Mouse (Mus musculus) myocyte (in vitro differentiated cells): ENCODE results near the gene Ctxn1. TPM values are rescaled to one million over a fixed set of nuclear protein-coding genes. Genes with fewer than 3 reads are reported as not detected.

Experiments used
- H3K27me3 ChIP-seq: one replicate; pipeline ENCODE4 v1.6.1; 2011; ENCODE audit not compliant: control insufficient read depth, insufficient read depth, insufficient read length
- H3K36me3 ChIP-seq: one replicate; pipeline ENCODE4 v1.6.1; 2011; ENCODE audit not compliant: control insufficient read depth, insufficient read depth
- H3K4me2 ChIP-seq: one replicate; pipeline ENCODE4 v1.6.1; 2011; ENCODE audit warnings: low read depth, control low read depth
- H3K4me3 ChIP-seq: one replicate; pipeline ENCODE4 v1.5.1; 2011; ENCODE audit warnings: mild to moderate bottlenecking, control low read depth, moderate library complexity
- H3K79me2 ChIP-seq: one replicate; pipeline ENCODE4 v1.6.1; 2011; ENCODE audit not compliant: control insufficient read depth, insufficient read depth
- H3ac ChIP-seq: one replicate; pipeline ENCODE4 v1.6.1; 2011; ENCODE audit not compliant: control insufficient read depth, insufficient read length
- CEBPB ChIP-seq: IDR thresholded peaks from 2 replicates; pipeline ENCODE4 v1.6.1; 2011; ENCODE audit warnings: mild to moderate bottlenecking, moderate library complexity; ENCODE audit not compliant: poor library complexity, insufficient read depth, severe bottlenecking
- E2F4 ChIP-seq: IDR thresholded peaks from one replicate; pipeline ENCODE4 v1.6.1; 2011; ENCODE audit warnings: mild to moderate bottlenecking, control low read depth, moderate library complexity; ENCODE audit not compliant: insufficient read depth
- MAX ChIP-seq: IDR thresholded peaks from one replicate; pipeline ENCODE4 v1.6.1; 2011; ENCODE audit warnings: low read depth, mild to moderate bottlenecking, control low read depth
- MYOD1 ChIP-seq, 3 experiments: IDR thresholded peaks; one replicate each; pipeline ENCODE4 v1.6.1; 2011; ENCODE audit warnings: control low read depth in 2 of 3, low read depth in 2 of 3, mild to moderate bottlenecking in 2 of 3, moderate library complexity in 1 of 3; ENCODE audit not compliant: insufficient read length in 2 of 3, control insufficient read depth in 1 of 3
- MYOG ChIP-seq, 3 experiments: IDR thresholded peaks; one replicate each; pipeline ENCODE4 v1.6.1; 2011; ENCODE audit warnings: control low read depth in 2 of 3, low read depth in 2 of 3, mild to moderate bottlenecking in 2 of 3; ENCODE audit not compliant: insufficient read length in 2 of 3, control insufficient read depth in 1 of 3, insufficient read depth in 1 of 3
- POLR2A ChIP-seq: IDR thresholded peaks from one replicate; pipeline ENCODE4 v1.6.1; 2011; ENCODE audit warnings: low read depth, mild to moderate bottlenecking, control low read depth, moderate library complexity; ENCODE audit not compliant: insufficient read length
- POLR2AphosphoS2 ChIP-seq: IDR thresholded peaks from one replicate; pipeline ENCODE4 v1.6.1; 2011; ENCODE audit warnings: low read depth, control low read depth; ENCODE audit not compliant: insufficient read length
- REST ChIP-seq: IDR thresholded peaks from one replicate; pipeline ENCODE4 v1.6.1; 2011; ENCODE audit warnings: mild to moderate bottlenecking, control low read depth, moderate library complexity; ENCODE audit not compliant: insufficient read depth, insufficient read length
- SRF ChIP-seq: IDR thresholded peaks from one replicate; pipeline ENCODE4 v1.6.1; 2011; ENCODE audit warnings: low read depth; ENCODE audit not compliant: control insufficient read depth, insufficient read length
- TCF12 ChIP-seq: IDR thresholded peaks from one replicate; pipeline ENCODE4 v1.6.1; 2011; ENCODE audit warnings: mild to moderate bottlenecking, control low read depth; ENCODE audit not compliant: poor library complexity, insufficient read depth, severe bottlenecking
- TCF3 ChIP-seq: IDR thresholded peaks from one replicate; pipeline ENCODE4 v1.6.1; 2011; ENCODE audit warnings: low read depth, control low read depth; ENCODE audit not compliant: insufficient read length
- USF1 ChIP-seq: IDR thresholded peaks from one replicate; pipeline ENCODE4 v1.6.1; 2011; ENCODE audit warnings: low read depth, mild to moderate bottlenecking, control low read depth, moderate library complexity
- polyA plus RNA-seq: library from polyadenylated mRNA; unstranded; fragments of >200 nt; fragmentation: generic; extraction: Trizol; gene quantifications from one replicate; pipeline ENCODE4 v1.2.1, GENCODE M21; 2012; ENCODE audit warnings: missing spikeins

Gene Ctxn1
- polyA plus RNA-seq, 1 experiment = 32.6 TPM

DNA sequence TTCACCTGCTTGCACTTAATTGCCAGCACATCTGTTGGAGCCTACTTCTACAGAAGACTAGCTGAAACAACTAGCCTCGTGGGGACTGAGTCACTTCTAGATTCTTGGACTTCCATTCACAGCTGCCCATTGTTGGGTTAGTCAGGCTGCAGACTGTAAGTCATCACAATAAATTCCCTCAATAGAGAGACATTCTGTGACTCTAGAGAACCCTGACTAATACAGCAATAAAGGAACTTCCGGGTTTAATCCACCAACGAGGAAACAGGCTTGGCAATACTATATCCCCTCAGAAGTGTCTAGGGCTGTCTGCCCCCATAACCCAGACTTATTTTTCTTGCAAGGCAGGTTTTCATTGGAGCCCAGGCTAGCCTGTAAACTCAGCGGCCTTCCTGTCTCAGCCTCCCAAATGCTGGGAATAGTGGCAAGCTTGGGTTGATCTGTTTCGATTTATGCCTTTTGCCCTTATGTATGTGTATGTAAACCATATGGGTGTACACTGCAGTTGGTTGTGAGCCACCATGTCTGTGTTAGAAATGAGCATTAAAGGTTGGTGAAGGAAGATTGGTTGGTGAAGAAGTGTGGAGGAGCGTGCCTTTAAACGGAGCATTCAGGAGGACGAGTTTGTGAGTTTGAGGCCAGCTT is 6.8 kb downstream of the Ctxn1 start:
- no peaks in the 10 kb centered on the region for H3K36me3 ChIP-seq
- H3K4me3 ChIP-seq = peak overlapping the region; percentile 46
- peak overlapping the region; percentile 99 for H3K4me2 ChIP-seq
- H3K79me2 ChIP-seq = no peaks in the 10 kb centered on the region
- peak overlapping the region; percentile 74 for H3ac ChIP-seq
- TF ChIP-seq POLR2AphosphoS2 (peak; percentile 3), MYOG (IDR thresholded peaks at IDR 0.05; ENCODE audit: control insufficient read depth in 1 of 3, insufficient read depth in 1 of 3, insufficient read length in 2 of 3, low read depth in 2 of 3) (no peak), REST (no peak)
- no peaks in the 10 kb centered on the region for H3K27me3 ChIP-seq

GRCm38 (mm10) chr8:4250306-4250970 is 8.6 kb downstream of the Ctxn1 start:
- Histone ChIP-seq H3K36me3 (peaks cover under 1% of the 10 kb centered on the region), H3K27me3 (no peaks in the 10 kb centered on the region), H3ac (no peak overlapping the region), H3K79me2 (no peaks in the 10 kb centered on the region), H3K4me2 (no peak overlapping the region), H3K4me3 (no peak overlapping the region)
- no peak for TF ChIP-seq CEBPB
- peak; percentile 63 for TF ChIP-seq POLR2AphosphoS2
- TF ChIP-seq POLR2A = no peak

- H3K4me3 ChIP-seq = no peak overlapping the region
- H3ac ChIP-seq = no peak overlapping the region
- H3K36me3 ChIP-seq = peaks cover 5% of the 10 kb centered on the region
- no peaks in the 10 kb centered on the region for H3K27me3 ChIP-seq
- no peak overlapping the region for H3K4me2 ChIP-seq
- no peaks in the 10 kb centered on the region for H3K79me2 ChIP-seq
- TF ChIP-seq USF1 (no peak), SRF (no peak), MYOD1 (IDR thresholded peaks at IDR 0.05; ENCODE audit: control insufficient read depth in 1 of 3, insufficient read length in 2 of 3, low read depth in 2 of 3) (no peak), MAX (no peak), REST (no peak), POLR2AphosphoS2 (no peak), POLR2A (no peak)
These were observed 9.9 kb downstream of the Ctxn1 start for GRCm38 (mm10) chr8:4249213-4249612.

DNA sequence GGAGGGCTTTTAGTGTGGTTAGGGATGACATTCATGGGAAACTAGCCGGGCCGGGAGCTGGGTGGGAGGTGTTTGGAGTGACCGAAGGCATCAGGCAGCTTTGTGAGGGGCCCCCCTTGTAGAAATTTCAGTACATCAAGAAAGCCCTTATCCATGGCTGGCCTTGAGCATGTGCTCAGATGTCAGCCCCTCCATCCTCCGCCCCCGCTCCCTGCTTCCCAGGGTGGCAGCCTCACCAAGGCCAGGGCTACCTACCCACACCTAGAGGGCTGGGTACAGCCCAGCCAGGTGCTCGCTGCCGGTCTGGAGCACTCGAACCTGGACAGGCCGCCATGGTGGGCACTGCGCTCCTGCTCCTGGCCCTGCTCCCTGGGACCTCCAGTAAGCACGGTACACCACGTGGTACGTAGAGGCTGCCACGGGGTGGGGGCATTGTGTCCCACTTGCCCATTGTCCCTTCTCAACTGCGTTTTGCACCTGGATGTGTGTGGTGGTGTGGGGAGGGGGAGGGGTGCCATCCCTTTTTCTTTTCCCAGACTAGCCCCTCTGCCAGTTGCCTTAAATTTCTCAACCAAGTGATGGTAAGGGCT is 11.0 kb downstream of the Ctxn1 start, which contains the start of gene Tgfbr3l:
Tgfbr3l (plus strand) TSS at position 264 of the 590 bp plus-strand sequence.
- Histone ChIP-seq H3K27me3 (no peaks in the 10 kb centered on the region), H3K36me3 (peaks cover 5% of the 10 kb centered on the region), H3K79me2 (no peaks in the 10 kb centered on the region), H3K4me3 (no peak within 1 kb of the TSS), H3ac (no peak within 1 kb of the TSS), H3K4me2 (no peak within 1 kb of the TSS)
- TF ChIP-seq POLR2A (peak; percentile 16), POLR2AphosphoS2 (no peak)

DNA sequence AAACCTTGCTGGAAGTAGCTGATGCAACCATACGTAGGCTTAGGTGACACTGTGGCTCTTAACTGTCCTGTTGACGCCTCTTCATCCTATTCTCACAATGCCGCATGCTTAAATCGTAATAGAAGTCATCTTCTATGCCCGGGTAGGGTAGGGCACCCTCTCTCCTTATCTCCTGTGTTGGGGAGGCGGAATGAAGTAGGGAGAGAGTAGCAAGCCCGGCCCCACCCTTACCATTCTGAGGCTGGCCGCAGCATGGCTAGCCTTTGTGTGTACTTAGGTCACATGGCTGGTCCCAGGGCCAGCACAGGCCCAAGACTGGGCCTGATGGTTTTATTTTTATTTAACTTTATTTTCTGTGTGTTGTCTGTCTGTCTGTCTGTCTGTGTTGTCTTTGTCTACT is 11.8 kb downstream of the Ctxn1 start:
- no peaks in the 10 kb centered on the region for H3K27me3 ChIP-seq
- H3ac ChIP-seq = no peak overlapping the region
- no peaks in the 10 kb centered on the region for H3K79me2 ChIP-seq
- H3K4me2 ChIP-seq = no peak overlapping the region
- TF ChIP-seq TCF3 (no peak), POLR2AphosphoS2 (no peak), SRF (no peak), MYOG (IDR thresholded peaks at IDR 0.05; ENCODE audit: control insufficient read depth in 1 of 3, insufficient read depth in 1 of 3, insufficient read length in 2 of 3, low read depth in 2 of 3) (no peak), REST (no peak), MAX (no peak), E2F4 (no peak), CEBPB (no peak), TCF12 (no peak), MYOD1 (IDR thresholded peaks at IDR 0.05; ENCODE audit: control insufficient read depth in 1 of 3, insufficient read length in 2 of 3, low read depth in 2 of 3) (no peak), POLR2A (no peak), USF1 (no peak)
- H3K4me3 ChIP-seq = no peak overlapping the region
- peaks cover 5% of the 10 kb centered on the region for H3K36me3 ChIP-seq
